Mouse (Mus musculus): Measurements from ENCODE around the gene Gnai3.

Gene Gnai3

DNA sequence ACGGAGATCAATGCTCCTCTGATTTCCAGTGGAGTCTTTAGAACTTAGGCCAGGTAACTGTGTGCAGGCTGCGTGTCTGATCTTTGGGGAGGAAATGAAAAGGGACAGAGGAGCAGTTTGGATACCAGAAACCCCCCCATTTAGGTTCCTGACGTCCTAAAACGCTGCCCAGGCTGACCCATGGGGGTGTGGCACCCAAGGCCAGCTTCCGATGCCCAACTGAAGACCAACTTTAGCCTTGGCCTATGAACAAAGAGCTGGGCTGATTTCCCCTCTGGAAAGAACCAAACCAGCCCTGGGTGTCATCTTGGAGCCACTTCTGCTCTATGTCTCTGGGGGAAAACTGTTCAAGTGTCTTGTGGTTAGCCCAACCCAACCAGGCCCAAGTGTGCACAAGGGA, 18.1 kb upstream of the Gnai3 start:
- no peak for DNase-seq (ENCODE audit: low read depth)

DNA sequence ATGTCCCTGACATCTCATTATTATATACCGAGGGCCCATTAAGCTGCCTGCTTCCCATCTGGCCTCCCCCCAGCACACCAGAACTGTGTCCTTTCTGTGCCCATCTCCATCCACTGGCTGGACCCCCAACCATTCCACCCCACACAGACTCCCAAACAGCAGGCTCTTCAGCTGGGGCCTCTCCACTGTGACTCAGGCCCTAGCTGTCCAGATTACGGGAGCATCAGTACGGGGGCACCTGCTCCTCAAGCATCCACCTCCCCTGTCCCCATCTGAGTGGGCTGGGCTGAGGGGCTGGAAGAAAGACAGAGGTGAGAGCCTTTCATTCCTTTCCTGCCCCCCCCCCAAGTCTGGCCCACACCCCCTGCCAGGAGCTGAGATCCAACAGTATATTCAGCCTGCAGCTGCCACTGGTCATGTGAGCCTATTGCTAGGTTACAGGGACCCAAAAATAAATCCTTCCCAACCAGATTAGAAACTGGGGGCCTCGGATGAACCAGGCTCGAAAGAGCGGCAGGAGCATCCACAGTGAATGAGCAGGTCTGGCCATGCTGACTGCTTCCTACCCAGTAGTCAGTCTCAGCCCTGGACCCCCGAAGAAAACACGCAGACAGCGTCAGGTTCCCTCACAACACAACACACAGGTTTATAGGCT, 12.6 kb upstream of the Gnai3 start:
- no peak for DNase-seq (ENCODE audit: low read depth)

DNA sequence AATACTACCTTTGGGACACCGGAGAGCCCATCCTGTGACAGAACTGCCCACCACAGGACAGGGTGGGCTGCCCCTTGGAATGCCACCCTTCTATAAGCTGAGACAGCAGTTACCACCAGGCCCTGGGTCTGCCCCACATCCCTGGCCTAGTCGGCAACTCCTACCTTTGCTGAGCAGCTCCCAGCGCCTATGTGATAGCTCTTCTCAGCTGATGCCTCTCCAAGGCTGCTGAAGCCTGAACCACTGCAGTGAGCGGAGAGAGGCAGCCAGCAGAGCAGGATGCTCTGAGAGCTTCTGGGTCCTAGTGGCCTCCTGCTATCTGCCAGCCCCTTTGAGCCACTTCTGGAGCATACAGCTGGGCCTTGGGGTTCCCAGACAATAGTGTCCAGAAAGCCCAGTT, 8.7 kb upstream of the Gnai3 start, which contains the start of gene Gpr61:
TSS of gene Gpr61 (minus strand) at position 227 of the 400 bp plus-strand sequence.
- DNase-seq (ENCODE audit: low read depth), result no peak

DNA sequence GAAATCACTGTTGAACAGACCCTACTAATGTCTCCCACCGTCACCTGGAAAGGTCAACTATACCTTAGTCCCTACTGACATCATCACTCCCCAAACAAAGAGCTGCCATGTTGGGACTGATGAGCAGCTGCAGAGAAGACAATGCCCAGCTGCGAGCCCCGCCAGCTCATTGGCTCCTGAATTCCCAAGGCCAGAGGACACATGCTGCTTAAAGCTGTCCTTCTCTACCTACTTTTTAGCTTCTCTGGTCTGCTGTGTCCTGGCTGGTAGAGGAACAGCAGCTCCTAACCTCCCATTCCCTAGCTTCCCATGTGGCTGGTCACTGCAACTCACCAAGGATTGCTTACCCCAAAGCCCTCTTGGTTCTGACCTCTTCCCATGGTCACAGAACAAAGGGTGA, 6.3 kb upstream of the Gnai3 start:
- no peak for DNase-seq (ENCODE audit: low read depth)

DNA sequence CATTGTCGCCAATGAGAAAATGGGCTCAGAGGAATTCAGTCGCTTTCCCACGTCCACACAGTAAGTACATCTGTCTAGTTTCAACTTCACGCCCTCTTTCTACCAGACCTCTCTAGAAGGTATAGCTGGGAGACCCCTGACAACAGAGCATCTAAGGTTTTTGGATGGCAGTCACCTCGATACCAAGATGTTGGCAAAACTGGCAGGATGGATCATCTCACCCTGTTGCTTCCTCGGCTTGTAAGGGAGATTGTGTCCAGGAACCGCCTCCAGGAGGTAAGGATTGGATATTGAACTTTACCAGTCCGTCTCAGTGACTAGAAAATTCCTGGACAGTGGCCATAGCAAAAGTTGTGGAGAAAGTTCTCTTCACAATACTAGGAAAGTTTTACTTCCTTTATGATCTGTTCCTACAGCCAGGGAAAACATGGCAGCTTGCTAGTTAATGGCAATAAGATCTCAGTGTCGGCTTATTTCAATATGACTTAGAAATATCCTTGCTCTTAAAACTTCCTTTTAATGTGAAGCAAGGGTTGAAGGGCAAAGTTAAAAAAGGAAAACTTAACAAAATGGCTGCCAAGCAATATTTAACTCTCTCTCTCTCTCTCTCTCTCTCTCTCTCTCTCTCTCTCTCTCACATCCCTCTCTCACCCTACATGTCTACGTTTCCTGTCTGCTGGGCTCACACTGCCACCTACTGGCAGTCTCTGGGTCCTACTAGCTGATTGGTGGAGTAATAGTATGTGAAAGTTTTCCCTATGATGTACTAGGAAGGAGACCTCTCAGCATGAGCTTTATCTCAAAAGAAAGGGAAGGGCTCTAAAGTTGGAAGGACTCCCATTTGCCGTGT, 1.7 kb upstream of the Gnai3 start:
- DNase-seq (ENCODE audit: low read depth), result peak; percentile 95

DNA sequence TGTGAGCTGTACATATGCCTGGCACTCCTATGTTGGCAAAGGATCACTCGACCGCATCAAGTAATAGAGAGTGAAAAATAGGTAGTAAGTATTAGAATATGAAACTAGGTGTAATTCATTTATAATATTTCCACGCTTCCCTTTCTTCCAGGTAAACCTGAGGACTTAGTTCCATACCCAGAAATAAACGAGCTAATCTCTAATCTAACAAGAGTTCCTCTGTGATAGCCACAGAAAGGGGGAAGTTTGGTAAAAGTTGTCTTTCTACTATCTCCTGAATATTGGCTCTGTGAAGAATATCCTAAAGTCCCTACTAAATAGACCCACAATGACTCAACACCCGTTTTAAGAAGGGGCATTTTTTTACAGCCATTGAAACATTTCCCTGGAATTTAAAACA, 725 bp upstream of the Gnai3 start:
- DNase-seq (ENCODE audit: low read depth), result no peak

DNA sequence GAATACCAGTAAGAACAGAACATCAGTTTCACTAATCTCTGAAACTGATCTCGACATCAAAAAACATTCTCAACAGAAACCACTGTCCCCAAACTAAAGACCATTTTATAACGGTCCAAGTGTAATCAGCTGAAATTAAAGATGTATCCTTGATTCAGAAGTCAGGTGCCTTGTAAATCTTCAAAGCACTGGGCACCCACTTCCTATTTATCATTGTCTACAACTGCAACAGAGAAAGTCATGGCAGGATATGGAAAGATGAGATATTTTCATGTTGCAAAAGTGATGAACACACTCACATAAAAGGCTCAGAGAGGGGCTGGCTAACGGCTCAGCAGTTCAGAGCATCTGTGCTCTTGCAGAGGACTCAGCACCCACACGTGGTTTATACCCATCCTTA, 5.2 kb downstream of the Gnai3 start:
- DNase-seq (ENCODE audit: low read depth), result peak; percentile 51

DNA sequence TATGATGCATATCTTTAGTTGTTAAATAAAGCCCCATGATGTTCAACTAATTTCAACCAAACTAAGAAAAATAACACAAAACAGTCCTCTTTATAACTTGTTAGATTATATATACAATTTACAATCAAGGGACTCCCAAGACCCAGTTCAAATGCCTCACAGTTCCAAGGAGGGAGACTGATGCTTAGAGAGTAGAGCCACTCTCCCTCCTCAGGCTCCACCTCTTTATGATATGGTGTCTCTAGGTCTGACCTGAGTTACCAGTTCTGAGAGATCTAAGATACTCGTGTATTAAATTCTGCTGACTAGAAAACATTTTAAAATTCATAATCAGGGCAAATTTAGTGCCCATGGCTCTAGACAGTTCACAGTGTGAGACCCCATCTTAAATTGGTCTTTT, 6.8 kb downstream of the Gnai3 start:
- no peak for DNase-seq (ENCODE audit: low read depth)

DNA sequence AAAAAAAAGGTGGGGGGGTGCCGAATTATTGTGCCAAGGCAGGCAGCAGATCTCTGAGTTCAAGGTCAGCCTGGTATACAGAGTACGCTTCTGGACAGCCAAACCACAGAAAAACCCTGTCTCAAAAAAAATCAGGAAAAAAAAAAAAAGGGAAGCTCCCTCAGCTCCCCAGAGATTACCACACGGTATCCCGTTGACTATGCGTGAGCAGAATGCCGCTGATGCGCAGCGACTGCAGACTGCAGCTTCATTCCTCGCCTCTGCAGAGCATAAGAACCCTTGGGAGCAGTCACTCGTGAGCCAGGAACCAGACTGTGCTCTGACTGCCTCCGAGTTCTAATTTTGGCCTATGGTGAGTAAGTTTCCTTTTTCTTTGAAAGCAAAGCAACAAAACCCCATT, 11.2 kb downstream of the Gnai3 start:
- no peak for DNase-seq (ENCODE audit: low read depth)

DNA sequence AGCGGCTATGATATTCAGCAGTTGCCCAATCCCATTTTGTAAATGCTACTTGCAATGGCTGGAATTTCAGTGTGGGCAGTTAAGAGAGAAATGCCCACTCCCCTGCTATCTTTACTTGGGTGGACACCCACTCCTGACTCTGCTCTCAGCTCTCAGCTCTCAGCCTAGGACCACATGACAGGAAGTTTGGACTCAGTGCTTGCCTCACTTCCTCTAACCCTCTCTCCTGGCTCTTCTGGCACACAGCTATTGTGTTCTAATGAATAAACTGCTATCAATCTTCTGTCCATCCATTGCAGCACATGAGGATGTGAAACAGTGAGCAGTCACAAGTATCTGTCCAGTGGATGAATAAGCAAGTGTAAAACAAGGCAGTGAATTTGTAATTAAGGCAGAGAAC, 13.5 kb downstream of the Gnai3 start:
- DNase-seq (ENCODE audit: low read depth), result no peak

DNA sequence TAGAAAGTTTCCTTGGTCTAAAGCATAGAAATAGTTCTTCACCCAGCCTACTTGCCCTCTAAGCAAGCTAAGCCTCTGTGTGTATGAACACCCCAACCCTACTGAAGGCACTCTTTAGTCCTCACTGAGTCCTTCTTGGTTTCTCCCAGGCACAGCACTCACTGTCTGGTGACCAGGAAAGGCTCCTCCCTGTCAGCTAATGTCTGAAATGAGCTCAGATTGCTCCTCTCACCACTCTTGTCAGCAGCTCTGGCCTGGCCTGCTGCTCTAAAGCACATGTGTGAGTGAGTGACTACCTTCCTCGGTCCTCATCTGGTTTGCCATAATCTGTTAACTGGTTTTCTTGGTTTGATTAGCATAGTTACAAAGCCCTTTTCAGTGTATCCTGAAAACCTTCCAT, 14.1 kb downstream of the Gnai3 start:
- no peak for DNase-seq (ENCODE audit: low read depth)

DNA sequence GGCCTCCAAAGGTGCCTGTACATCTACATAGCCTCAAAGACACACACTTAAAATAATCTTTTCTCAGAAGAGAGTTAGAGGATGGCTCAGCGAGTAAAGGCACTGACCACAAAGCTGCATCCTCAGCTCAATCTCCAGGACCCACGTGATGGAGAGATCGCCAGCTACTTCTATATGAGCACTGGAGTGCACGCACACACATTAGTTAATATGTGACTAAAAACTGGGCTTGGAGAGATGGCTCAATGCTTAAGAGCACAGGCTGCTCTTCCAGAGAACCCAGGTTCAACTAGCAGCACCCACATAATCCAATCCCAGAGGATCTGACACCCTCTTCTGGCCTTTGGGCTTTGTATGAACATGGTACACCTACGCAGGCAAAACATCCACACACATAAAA, 14.7 kb downstream of the Gnai3 start:
- DNase-seq (ENCODE audit: low read depth), result no peak

DNA sequence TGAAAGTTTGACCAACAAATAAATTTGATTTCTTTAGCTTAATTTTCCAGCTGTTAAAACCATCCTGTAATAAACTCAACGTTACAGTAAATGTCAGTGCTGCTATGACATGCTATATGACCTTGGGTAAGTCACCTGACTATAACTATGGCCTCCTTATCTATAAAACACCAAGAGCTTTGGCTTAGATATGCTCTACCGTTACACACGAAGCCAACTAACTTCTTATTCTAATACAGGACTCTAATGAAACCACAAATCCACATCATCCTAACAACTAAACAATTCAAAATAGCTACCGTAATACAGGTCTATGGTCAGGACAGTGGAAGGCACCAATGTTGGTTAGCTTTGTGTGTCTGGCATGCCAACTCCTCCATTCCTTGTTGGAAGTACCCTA, 16.1 kb downstream of the Gnai3 start:
- DNase-seq (ENCODE audit: low read depth), result no peak

DNA sequence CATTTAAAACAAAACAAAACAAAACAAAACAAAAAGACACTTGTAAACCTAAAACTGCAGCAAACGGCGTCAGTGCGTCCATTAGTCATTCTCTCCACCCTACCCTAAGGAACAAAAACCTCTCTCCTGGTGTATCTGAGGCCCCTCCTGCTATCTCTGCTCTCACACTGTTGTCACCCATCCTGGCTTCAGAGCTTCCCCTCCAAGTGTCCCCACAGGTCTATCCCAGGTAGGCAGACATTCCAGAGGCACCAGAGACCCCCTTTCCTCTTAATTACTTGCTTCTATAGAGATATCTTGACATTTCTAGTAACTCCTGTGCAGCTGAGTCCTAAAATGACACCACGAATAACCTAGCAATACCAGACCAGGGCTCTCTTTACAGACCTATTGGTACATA, 16.6 kb downstream of the Gnai3 start:
- DNase-seq (ENCODE audit: low read depth), result no peak

DNA sequence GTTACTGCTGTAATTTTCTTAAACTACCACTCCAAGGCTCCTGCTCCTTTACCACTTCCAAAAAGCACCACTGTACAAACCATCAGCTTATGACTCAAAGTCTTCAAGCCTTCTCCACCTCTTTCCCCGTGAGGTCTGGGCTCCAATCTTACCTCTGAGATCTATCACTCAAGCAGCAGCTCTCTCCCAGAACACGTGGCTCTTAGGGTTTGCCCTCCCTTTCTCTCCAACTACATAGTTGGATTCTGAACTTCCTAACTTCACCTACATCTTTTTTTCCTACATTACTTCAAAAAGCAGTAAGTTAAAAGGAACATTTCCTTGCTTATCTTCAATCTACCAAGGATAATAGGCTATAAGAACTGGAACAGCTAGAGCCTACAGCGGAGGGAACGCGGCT, 17.4 kb downstream of the Gnai3 start:
- DNase-seq (ENCODE audit: low read depth), result no peak

DNA sequence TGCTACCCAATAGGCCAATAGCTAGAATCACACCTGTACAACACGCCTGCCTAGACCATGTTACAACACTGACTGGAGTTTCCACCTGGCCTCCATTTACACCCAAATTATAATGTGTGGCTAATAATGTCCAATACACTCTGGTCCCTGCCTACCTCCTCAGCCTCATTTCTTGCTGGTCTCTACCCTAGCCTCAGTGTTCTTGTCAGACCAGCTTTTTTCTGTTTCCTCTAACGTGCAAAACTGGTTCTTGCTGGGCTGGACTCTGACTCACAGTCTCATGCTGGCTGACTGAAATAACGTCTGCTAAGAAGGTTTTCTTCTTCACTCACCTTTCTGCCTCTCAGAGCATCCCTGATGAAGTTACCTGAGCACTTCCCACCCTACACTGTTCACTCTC, 19.6 kb downstream of the Gnai3 start:
- DNase-seq (ENCODE audit: low read depth), result no peak

DNA sequence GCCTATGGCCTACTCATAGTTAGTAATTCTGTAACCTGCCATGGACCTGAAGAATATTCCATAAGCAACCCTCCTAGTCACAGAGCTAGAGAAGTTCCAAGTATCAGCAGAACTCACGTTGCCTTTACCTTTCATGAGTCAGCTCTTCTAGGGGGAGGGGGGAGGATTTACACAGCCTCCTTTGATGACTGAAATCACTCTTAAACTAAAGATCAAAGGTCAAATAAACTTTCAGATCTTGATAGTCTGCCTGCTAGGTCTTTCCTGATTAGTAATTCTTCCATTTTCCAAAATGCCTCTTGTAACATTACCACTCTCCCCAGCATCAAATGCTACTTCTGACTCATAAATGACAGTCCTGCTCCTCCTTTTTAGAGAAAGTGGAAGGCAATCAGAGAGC, 21.8 kb downstream of the Gnai3 start:
- DNase-seq (ENCODE audit: low read depth), result peak; percentile 25

DNA sequence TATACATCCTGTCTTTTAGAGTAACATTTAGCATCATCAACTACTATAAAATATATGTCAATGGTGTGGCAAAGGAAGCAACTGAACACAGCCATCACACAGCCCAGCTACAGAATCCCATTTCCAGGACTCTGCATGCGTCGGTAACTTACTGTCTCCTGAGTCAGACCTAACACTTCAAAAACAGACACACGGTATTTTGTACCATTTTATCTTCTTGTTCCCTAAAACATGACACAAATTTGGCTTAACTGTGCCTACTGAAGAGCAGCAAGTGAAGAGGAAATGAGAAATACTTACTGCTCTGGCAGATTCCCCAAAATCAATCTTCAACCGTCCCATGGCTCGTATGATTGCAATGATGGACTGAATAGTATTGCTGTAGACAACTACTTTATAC, 22.7 kb downstream of the Gnai3 start:
- no peak for DNase-seq (ENCODE audit: low read depth)

DNA sequence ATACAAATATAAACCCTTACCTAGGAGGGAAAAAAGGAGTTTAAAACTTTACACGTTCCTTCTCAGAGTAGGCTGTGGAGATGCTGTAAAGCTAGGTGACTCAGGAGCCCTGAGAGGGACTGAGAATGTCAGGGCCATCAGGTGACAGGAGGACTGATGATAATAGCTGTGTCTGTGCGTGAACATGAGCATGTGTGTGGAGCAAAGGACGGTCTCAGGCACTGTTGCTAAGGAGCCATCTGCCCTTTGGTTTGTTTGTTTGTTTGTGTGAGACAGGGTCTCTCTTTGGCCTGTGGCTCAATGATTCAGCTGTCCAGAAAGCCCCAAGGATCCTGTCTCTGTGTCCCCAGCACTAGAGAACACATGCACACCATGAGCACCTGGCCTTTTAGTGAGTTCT, 24.8 kb downstream of the Gnai3 start:
- DNase-seq (ENCODE audit: low read depth), result no peak

DNA sequence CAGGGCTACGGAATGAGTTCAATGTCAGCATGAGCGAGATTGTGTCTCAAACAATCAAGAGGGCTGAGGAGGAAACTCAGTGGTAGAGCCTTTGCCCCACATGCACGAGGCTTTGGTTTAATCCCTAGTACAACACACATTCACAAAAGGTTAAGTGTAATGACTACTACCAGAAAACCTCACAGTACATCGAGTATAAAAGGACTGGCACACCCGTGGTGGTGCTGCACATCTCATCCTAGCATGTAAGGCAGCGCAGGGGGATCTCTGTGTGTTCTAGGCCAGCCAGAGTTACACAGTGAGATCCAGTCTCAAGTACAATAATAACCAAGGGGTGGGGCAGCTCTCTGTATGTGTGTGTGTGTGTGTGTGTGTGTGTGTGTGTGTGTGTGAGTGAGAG, 28.5 kb downstream of the Gnai3 start:
- no peak for DNase-seq (ENCODE audit: low read depth)

DNA sequence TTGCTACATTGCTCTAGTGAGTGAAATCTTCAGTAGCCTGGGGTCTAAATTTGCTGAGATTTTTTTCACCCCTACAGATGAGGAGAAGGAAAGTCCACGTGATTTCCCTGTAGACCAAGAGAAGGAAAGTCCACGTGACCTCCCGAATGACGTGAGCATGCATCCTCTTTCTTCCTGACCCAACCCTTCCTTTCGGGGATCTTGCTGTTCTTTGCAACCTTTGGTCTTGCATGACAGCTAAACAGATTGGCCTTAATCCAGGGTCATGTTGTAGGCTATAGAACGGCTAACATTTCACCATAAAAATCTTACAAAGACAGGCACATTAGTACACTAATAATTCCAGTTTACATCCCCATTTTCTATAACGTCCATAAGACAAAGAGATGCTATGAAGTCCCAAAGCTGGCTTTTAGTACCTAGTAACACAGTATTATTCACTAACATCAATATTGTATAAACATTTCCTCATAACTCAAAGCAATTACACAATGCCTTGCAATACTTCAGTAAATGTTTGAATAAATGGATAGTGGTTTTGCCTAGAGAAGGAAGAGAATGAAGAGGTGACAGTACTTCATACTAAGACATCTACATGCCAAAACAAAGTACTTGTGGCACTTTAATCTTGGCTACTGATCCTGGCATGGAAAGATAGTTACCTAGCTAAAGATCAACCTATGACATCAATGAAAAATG, 32.2 kb downstream of the Gnai3 start:
- DNase-seq (ENCODE audit: low read depth), result no peak

DNA sequence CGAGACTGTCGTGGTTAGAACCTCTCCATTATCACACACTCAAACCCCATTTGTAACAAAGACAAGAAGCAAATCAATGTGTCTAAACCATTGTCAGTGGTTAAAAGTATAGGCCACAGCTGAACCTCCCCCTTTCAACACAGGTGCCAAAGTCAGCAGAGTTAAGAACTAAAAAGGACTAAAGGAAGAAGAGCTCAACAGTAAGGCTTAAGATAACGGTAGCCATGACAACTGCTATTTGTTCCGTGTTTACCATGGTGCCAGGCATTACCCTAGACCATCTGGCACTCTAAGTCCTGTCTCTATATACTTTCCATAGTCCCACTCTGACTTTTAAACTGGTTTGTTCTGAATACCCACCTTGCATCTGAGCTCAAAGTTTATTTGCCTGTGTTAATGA, 33.3 kb downstream of the Gnai3 start:
- DNase-seq (ENCODE audit: low read depth), result no peak

DNA sequence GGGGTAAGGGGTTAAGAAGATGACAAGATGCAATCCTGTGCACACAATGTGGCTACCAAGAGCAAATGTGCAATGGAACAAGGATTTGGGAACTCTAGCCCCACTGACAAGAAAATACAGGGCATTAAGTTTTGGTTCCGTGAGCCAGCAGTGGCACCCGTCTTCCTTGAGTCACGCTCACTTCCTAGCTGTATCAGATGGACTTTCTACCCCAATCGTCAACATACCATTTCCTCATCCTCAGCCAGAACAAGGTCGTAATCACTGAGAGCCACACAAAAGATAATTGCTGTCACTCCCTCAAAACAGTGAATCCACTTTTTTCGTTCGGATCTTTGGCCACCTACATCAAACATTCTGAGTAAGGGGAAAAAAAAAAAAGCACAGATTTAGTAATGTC, 33.7 kb downstream of the Gnai3 start:
- no peak for DNase-seq (ENCODE audit: low read depth)

All from naive thymus-derived CD4-positive, alpha-beta T cell, adult 2 months (primary cell).